Mouse (Mus musculus) large intestine, adult 2 months (tissue): ENCODE results near the gene Acaca. TPM values are rescaled to one million over a fixed set of nuclear protein-coding genes. Genes with fewer than 3 reads are reported as not detected.
"Not testable (repeated sequence)": the region's sequence is repeated elsewhere in the genome, so short reads cannot be mapped to it uniquely, and the experiment has no call there.

ENCODE experiments used
- DNase-seq: peaks from one replicate; pipeline ENCODE4 v3.0.0-alpha.2; 2012; ENCODE audit warnings: low read depth, low spot score
- WGBS: fragments of 180-500 bp; shearing (Covaris S2); methylation state at CpG from one replicate; pipeline ENCODE4 v1.1.7; 2018; 5-methylcytosine and 5-hydroxymethylcytosine counted together
- polyA plus RNA-seq: library from polyadenylated mRNA; depleted of rRNA; stranded (reverse); fragments of >200 nt; gene quantifications from 2 replicates; pipeline ENCODE4 v1.2.3, GENCODE M21; 2012

The Acaca gene
- polyA plus RNA-seq, 1 experiment, result 7.8 TPM

DNA sequence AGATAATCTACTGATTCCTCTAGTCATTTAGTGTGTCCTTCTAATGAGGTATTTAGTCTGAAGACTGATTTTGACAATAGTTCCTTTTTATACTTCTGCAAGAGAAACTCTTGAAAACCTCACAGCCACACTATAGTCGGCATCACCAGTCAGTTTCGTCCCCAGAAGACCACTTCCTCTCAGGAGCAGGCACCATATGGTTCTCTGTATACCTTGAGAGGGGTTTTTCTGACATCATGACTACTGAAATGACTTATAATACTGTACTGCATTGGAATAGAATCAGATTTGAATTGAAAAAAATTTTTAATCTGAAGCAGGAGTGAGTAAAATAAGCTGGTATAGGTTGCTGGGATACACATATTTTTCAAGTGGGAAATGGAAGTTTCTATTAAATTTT is 239.4 kb downstream of the Acaca start:
- WGBS, result 79% methylated on average over 2 of the region's 2 CpGs
- DNase-seq, result no peak

DNA sequence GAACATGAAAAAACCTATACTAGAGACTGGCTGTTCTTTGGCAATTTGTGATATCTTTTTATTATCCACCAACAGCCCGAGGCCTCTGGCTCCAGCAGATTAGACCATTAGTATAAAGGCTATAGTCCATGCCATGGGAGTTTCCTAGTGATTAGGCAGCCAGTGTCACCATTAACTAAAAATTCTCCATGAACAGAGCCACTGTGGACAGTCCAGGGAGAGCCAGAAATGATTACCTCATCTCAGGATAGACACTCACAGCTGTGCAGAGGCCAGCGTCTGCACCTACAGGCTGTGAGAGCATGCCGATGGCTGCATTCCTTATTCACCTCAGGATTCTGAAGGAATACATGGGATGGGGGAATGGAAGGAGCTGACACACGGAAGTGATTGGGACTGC is 243.7 kb downstream of the Acaca start:
- DNase-seq, result no peak
- WGBS, result 89% methylated on average over 4 of the region's 4 CpGs

DNA sequence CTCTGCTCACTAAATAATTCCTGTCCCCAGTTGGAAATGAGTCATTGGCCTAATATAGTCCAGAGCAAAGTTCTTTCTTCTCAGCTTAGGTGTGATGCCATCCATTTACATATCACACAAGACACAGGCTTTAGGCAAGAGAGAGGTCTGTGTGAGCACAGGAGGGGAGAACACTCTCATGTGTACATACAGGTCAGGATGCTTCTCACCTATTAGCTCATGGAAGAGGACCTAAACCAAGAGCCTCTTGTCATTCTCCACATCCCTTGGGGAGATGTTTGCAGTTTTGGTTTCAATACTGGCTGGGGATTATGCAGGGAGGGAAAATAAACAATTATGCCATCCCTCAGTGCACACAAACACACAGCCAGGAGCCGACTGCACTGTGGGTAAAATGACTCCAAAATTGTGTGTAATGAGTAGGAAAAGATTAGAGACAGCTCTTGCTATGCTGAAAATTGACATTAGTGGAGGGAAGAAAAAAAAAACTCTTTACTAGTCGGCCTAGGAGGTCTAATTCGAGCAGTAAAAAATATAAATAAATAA is 246.6 kb downstream of the Acaca start:
- DNase-seq, result no peak
- WGBS, result 67% methylated on average over 3 of the region's 3 CpGs

DNA sequence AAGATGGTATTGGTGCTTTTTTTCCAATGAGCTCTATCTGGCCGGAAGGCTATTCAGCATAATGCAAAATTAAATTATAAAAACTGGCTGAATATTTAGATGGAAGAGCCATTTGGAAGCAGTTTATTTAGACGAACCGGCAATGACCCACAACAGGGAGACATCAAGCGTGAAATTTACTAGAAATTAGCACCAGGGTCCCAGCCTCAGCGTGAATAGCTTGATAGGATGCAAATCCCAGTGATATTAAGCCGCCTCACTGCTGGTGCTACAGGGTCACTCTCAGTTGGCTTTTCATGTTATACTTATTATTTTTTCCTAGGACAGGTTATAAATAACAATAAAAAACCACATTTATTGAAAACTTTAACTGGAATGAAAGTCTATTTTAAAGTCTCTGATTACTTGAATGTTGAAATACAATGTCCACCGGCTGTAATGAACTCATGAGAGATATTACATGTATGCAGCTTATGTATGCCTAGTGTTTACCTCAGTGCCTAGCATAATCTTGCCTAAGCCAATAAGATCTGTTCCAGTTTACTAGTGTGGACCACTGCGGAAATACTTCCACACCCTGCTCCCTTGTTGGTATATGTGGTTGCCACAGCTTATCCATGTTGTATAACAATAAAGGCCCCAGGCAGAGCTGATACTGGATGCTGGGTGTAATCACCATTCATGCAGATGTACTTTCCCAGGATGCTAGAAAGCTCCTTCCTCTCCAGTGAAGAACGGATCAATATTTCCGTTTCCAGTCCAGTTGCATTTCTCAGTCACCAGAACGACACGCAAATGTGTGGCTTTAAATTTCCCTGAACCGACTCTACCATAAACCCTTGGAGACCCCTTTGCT is 247.3 kb downstream of the Acaca start:
- WGBS, result 92% methylated on average over 13 of the region's 13 CpGs
- DNase-seq, result no peak

DNA sequence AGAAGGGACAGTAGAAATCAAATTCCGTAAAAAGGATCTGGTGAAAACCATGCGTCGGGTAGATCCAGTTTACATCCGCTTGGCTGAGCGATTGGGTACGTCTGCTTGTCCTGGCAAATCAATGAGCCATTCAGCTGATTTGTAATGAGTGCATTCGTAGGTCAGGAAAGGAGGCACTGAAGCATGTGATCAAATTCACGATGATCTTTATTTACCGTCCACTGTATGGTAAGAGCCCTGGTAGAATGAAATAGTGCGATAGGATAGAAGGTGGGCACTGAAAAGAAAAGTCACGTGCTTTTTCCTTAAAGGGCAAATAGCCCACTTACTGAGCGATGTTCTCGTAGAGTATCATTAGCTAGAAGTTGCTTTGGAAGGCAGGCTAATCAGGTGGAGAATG is 253.0 kb downstream of the Acaca start:
- 91% methylated on average over 13 of the region's 13 CpGs for WGBS
- DNase-seq, result no peak

DNA sequence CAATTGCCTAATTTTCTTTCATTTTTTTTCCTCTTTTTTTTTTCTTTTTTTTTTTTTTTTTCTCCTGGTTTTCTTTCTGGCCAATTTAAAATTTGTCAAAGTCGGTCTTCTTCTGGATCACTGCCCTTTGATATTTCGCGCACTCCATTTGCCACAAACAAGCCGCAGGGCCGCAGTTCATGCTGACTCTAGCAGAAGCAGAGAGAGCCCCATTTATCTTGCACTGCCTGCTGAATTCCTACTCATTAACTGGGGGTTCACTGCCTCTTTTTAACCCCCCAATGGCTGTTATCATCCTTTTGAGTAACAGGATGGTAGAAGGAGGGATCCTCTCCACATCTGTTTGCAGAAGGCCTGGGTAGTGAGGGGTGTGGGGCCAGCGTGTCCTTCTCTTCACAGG is 254.4 kb downstream of the Acaca start:
- WGBS, result 96% methylated on average over 6 of the region's 6 CpGs
- DNase-seq, result no peak

DNA sequence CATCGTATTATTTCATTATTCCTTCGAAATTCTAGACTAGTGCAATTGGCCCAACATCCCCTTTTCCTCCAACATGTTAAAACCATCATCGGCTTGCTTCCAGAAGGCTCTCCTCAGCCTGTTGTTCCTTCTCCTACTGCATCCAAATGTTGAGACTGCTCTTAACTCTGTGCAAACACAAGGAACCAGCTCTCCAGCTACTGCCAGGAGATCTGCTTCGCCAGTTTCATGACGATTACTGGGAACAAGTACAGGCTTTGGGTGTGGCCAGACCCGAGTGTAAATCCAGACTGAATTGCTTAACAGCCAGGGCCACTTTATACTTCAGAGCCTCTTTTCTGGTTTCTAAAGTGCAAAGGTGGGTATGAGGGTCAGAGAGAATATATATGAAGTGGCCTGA is 259.9 kb downstream of the Acaca start:
- DNase-seq, result peak; percentile 29
- WGBS, result 30% methylated on average over 6 of the region's 6 CpGs

DNA sequence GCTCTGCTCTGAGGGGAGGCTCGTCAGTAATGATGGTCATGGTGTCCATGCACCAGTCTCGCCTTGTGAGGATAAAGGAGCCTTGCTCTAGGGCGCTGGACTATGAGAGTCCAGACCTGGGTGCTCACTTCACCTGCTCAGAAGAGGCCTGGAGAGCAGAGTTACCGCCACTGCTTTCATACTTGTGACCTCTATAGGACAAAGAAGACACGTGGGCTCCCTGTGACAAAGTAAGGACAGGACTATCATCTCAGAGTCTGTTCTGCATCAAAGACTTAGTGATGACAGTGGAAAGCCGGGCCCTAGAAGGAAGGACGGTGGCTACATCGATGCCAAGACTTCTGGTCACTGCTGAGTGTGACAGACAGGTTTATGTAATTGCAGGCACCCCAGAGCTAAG is 261.7 kb downstream of the Acaca start:
- WGBS, result 86% methylated on average over 8 of the region's 8 CpGs
- DNase-seq, result no peak

DNA sequence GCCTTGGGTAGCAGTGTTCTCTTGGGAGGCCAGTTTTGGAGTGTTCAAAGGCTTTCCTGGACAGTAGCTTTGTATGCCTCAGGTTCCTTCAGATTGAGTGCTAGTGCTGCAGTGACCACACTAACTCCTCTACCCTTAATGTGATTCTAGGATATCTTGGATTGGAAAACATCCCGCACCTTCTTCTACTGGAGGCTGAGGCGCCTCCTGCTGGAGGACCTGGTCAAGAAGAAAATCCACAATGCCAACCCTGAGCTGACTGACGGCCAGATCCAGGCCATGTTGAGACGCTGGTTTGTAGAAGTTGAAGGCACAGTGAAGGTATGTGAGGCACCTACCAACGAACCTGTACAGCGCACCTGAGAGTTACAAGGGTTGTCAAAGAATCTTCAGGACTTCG is 262.6 kb downstream of the Acaca start:
- WGBS, result 82% methylated on average over 7 of the region's 7 CpGs
- not testable (repeated sequence) for DNase-seq

DNA sequence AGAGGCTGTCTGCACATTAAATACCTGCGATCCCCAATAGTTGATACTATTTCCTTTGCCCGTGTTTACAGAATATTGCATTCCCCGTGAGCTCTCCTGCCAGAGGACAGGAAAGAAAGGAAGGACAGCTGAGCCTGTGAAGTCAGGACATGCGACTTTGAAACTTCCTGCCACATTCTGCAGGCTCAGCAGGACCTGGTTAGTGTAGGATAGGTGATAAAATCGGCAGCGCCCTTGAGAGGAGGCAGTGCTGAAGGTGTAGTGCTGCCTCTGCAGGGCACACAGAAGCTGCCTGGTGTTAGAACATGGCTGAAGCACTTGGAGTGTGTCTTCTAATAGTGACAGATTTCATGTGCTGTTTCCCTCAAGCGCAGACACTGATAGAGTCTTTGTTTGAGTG is 264.1 kb downstream of the Acaca start:
- DNase-seq, result no peak
- 47% methylated on average over 7 of the region's 7 CpGs for WGBS

DNA sequence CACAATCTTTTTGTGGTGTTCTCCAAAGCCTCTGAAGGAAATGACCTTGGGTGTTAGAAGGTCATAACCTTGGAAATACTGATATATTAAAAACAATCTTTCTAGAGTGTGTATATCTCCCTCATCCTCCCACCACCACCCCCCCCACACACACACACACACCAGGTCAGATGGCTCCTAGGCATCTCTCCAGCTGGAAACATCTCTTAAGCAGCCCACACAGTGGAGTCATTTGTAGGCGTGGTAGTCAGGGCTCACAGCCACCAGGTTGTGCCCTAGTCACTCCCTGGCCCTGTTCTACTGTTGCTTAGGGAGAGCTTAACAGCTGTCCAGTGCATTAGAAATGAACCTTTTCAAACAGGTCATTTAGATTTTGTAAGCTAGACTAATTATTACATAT is 265.5 kb downstream of the Acaca start:
- 61% methylated on average over 1 of the region's 1 CpGs for WGBS
- no peak for DNase-seq

DNA sequence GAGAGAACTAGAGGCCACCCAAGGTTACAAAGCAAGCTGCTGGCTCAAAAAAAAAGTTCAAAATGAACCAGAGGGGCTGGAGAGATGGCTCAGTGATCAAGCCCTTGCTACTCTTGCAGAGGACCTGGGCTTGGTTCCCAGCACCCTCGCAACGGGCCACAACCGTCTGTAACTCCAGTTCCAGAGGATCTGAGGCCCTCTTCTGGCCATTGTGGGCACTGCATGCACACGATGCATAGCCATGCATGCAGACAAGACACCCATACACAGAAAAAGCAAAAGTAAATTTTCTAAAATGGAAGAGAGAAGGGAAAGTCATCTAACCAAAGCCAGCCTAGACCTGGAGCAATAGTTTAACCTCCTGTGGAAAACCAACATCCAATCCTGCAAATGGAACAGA is 277.3 kb downstream of the Acaca start:
- DNase-seq, result no peak
- 95% methylated on average over 4 of the region's 4 CpGs for WGBS

DNA sequence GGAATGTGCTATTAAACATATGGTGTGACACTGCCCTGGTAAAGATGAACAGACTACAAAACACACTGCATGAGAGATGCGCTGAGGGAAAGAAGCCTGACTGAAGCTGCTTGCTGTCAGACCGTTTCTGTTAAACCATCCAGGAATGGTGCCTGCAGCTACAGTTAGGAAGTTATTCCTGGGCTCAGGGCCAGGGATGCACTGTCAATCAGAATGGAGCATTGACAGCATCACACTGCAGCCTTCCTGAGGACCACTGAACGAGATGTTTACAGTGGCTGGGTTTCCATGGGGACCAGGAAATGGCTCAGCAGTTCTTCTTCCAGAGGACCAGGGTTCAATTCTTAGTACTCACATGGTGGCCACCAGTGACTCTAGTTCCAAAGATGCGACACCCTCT is 280.9 kb downstream of the Acaca start:
- WGBS, result 63% methylated on average over 4 of the region's 4 CpGs
- DNase-seq, result no peak

DNA sequence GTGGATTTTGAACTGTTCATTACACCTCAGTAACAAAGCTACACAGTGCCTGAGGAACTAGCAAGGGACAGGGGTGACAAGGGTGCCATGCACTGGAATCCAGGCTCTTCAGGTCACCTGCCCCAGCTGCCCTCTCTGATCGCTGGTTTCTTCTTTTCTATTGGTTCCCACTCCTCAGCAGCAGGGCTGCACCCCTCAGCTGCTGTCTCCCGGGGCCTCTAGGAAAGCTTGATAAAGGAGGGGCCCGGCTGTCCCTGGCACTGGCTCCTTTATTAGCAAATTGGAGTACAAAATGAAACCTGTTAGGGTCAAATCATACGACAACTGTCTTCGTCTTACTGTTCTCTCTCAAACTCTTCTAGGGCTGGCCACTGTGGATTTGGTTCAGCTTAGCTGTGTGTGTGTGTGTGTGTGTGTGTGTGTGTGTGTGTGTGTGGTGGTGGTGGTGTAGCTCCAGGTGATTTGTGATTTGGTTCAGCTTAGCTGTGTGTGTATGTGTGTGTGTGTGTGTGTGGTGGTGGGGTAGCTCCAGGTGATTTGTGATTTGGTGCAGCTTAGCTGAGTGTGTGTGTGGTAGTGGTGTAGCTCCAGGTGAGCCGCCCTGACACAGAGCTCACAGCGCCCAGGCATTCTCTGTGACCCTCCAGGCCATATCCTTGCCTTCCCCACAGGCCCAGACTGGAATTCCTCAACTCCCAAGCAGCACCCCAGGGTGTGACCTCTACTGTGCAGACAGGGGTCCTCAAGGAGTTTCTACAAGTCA is 281.6 kb downstream of the Acaca start:
- DNase-seq, result no peak
- WGBS, result 62% methylated on average over 7 of the region's 7 CpGs

DNA sequence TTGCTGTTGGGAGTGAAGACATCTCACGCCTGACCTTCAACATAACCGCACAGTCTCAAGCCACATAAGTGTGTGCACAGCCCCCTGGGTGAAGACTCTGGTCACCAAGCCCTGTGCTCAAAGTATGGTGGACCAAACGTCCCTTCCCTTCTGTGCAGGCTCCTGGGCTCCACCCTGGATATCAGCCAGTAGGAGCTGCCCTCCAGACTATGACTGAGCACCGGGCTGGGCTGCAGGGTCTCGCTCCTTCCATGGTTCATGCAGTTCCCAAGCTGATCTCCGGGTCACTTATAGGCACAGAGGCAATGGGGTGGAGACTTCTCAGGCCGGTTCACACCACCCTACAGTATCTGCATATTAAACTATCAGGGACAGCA is 282.2 kb downstream of the Acaca start:
- WGBS, result 73% methylated on average over 7 of the region's 7 CpGs
- no peak for DNase-seq

DNA sequence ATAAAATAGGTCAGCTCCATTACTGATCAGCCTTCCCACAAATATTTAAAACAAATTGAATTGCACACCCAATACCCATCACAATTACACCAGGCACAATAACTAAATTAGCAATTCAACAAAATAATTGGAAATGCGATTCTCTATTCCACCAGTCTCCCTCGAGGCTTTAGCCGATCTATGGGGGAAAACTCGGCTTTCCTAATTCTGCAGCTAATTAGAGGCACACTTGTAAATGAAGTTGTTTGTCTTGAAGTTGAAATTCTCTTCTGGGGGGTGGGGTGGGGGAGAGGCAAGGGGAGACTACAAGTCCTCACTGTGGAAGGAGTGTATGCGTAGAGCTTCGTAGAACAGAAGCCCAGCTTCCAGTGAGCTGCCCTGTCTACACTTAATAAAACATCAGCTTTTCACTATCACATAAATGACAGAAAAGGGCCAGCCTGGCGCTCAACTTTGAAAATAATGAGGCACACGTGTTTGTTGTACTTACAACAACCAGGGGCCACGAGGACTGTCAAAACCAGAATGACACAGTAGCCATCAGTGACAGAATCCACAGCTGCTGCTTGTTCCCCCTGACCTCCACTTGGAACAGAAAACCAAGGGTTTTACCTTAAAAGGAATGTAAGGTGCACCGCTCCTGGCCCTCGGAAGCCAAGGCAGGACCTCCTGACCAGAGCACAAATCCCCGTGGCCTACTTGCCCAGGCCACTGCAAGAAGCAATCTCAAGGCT is 282.9 kb downstream of the Acaca start:
- DNase-seq, result no peak
- 91% methylated on average over 12 of the region's 12 CpGs for WGBS

DNA sequence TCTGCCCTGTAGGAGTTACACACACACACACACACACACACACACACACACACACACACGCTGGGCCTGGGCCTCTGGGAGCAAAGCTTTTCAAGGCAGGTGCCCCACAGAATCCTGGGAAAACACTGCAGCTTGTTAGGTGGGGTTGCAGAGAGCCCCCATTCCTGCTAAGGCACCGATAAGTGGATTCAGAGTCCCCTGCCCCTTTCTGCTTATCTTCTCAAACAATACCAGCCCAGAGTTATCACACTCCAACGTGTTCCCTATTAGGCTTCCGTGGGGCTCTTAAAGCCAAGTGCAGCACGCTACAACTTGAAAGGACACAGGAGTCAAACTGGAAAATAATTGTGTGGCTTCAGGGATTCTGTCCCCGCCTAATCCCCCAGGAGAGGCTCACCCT is 283.6 kb downstream of the Acaca start:
- no peak for DNase-seq
- 82% methylated on average over 6 of the region's 6 CpGs for WGBS

DNA sequence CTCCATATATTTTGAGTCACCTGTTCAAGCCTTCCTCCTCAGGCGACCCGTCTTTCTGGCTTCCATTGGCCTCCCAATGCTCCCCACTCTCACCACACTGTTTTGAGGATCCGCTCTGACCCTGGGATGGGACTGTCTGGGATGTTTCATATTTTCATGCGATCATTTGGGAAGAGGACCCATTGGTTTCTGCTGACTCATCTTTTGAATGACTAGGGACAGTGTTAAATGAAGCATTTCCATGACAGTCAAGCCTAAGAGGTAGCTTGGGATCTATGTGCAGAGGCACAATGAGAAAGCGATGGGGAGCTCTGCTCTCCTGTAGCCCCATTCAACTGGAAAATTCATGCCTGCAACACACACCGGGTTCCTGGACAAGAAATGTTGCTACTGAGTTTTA is 291.3 kb downstream of the Acaca start:
- WGBS, result 92% methylated on average over 6 of the region's 6 CpGs
- no peak for DNase-seq

DNA sequence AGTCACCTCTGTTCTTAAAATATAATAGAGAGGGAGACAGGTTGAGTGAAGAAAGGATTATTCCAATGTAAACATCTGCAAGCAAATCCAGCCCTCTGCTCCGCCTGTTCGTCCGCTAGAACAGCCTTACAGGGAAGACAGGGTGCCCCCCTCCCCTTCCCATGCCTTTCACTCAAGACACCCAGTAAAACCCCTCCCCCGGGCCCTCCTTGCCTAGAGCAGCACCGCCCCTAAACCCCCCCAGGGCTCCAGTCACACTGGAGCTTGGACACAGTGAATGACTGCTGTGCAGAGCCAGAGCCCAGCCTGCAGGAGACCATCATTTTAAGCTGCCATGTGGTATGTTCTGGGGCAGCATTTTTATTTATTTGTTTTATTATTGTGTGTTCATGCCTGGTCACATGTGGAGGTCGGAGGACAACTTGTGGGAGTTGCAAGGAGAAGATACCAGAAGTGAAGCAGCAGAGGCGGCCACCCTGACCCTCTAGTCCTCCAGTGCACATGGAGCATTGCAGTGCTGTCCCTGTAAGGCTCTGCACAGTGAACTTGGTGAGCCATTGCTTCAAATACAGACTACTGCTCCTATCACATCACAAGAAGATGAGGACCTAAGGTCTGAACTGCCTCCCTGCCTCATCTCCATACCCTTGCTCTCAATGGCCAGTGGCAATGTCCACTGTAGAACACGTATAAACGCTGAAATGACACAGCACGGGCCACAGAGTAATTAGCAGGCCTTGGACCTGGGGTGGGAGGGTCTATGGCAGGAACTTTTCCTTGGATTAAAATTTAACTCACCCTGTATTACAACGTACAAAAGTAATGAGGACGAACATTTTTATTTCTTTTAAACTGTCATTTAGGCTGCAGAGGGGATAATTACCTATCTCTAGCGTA is 296.5 kb downstream of the Acaca start:
- DNase-seq, result no peak
- 54% methylated on average over 13 of the region's 13 CpGs for WGBS
